Mouse (Mus musculus): Measurements from ENCODE around the gene C1qtnf12. TPM values are rescaled to one million over a fixed set of nuclear protein-coding genes. Genes with fewer than 3 reads are reported as not detected.

The C1qtnf12 gene
- 1 to 10 TPM; 6.3 to 7.8 TPM for total RNA-seq (2023)

DNA sequence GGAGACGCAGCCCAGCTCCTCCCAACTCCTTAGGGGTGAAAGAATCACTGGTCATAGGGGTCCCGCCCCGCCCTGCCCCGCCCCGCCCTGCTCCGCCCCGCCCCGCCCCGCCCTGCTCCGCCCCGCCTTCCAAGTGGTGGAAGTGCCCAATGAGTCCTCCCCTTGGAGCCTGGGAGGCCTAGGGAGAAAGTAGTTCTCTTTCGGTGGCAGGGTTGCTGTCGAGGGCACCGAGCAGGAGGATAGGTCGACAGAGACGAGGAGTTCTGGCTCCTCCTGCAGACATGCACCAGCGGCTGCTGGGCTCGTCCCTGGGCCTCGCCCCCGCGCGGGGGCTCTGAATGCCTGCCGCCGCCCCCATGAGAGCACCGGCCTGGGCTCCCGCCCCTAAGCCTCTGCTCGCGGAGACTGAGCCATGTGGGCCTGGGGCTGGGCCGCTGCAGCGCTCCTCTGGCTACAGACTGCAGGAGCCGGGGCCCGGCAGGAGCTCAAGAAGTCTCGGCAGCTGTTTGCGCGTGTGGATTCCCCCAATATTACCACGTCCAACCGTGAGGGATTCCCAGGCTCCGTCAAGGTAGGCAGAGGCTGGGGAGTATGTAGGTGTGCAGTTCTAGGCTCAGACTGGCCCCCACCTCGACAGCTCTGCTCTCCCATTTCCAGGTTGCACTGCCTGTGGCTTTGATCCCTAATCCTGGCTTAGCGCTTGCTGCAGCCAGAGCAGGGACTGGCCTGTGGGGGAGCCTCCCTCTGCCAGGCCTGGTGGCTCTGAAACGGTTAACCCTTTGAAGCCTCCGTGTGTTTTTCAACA is at the start of gene C1qtnf12:
Gene C1qtnf12, plus strand, starts transcription at position 152 of the 805 bp plus-strand sequence.

DNA sequence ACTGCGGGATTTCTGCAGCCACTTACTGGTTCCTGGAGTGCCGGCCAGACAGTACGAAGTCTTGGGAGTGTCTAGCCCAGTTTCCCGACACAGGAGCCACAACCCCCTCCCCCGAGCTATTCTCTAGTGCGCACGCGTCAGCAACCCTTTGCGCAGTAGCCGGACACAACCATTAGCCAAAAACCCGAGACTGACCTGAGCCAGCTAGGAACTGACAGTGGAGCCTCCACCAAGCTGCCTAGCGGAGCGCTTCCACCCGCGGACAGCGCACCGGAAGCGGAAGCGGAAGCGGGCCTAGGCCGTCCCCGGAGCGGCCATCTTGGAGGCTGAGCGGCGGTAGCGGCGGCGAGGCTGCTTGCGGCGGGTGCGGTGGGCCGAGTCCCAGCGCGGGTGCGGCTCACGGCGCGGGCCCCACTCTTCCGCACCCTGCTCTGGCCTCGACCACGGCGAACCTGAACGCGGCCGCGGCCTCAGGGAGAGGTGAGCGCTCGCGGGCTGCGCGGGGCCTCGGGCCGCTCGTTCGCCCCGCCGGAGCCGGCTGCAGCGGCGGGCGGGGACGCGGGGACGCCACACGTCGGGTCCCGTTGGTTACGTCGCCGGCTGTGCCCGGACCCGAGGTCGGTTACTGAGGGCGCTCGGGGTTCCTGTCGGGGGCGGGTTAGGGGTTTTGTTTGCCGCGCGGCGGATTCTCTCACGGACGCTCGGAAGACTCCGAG is 18.4 kb upstream of the C1qtnf12 start, which contains the start of gene Ube2j2:
Gene Ube2j2, plus strand, starts transcription at position 298 of the 716 bp plus-strand sequence.

DNA sequence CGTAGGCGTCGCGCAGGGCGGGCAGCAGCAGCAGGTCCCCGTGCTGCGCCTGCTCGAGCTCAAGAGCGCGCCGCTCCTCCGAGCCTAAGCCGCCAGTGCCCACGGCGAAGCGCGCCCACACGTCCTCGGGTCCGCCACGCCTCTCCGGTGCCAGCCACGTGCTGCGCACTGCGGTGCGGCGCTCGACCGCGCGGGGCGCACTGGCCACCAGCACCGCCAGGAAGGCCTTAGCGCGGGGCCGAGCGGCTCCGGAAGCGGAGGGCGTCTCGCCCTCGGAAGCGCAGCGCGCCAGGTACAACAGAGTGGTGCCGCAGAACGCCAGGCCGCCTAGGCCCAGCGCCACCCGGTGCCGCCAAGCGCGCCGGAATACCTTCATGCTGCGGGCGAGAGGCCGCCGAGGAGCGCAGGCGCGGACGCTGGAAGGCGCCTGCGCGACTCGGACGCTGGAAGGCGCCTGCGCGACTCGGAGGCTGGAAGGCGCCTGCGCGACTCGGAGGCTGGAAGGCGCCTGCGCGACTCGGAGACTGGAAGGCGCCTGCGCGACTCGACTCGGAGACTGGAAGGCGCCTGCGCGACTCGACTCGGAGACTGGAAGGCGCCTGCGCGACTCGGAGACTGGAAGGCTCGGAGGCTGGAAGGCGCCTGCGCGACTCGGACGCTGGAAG is 30.3 kb downstream of the C1qtnf12 start, which contains the start of the genes B3galt6 and Sdf4:
Gene B3galt6, minus strand, starts transcription at position 409 of the 665 bp plus-strand sequence.
Gene Sdf4, plus strand, starts transcription at position 632 of the 665 bp plus-strand sequence.

DNA sequence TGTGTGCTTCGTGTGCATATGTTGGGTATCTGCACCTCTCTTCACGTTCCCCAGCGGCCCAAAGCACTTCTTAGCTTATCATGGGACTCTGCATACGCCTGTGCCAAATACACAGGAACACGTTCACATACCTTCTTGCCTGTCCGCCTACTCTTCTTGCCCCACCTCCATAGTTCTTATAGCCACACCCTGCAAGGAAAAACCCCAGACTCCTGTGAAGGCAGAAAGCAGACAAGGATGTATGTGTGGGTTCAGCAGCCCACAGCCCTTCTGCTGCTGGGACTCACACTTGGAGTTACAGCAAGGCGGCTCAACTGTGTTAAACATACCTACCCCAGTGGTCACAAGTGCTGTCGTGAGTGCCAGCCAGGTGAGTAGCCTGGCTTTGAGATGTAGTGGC is 51.5 kb downstream of the C1qtnf12 start, which contains the start of gene Tnfrsf4:
Gene Tnfrsf4, plus strand, starts transcription at position 207 of the 400 bp plus-strand sequence.

Other genes starting within 250 kb of the C1qtnf12 start
- gene Tmem240, start 227.5 kb upstream of the C1qtnf12 start, total RNA-seq (2023) = 1 to 10 TPM; 1.1 to 1.4 TPM
- gene Atad3a, start 201.2 kb upstream of the C1qtnf12 start, total RNA-seq (2023) = 10 to 100 TPM; 54.6 to 56.0 TPM
- gene Vwa1, start 187.6 kb upstream of the C1qtnf12 start, total RNA-seq (2023) = not detected
- not detected for gene Tmem88b, start 176.4 kb upstream of the C1qtnf12 start, total RNA-seq (2023)
- not detected for gene Ankrd65, start 171.9 kb upstream of the C1qtnf12 start, total RNA-seq (2023)
- gene Mrpl20, start 159.4 kb upstream of the C1qtnf12 start, total RNA-seq (2023) = 10 to 100 TPM; 46.5 to 54.4 TPM
- 100 to 1,000 TPM; 225 to 247 TPM for gene Ccnl2, start 149.8 kb upstream of the C1qtnf12 start, total RNA-seq (2023)
- 10 to 100 TPM; 85.7 to 88.9 TPM for gene Aurkaip1, start 131.0 kb upstream of the C1qtnf12 start, total RNA-seq (2023)
- 1 to 10 TPM; 4.2 to 5.4 TPM for gene Mxra8, start 122.6 kb upstream of the C1qtnf12 start, total RNA-seq (2023)
- gene Dvl1, start 114.9 kb upstream of the C1qtnf12 start, total RNA-seq (2023) = 10 to 100 TPM; 75.5 to 75.8 TPM
- gene Tas1r3, start 99.0 kb upstream of the C1qtnf12 start, total RNA-seq (2023) = 1 to 10 TPM; 2.7 to 2.8 TPM
- gene Cptp, start 92.9 kb upstream of the C1qtnf12 start, total RNA-seq (2023) = 10 to 100 TPM; 11.5 to 12.6 TPM
- 10 to 100 TPM; 62.8 to 66.9 TPM for gene Ints11, start 92.8 kb upstream of the C1qtnf12 start, total RNA-seq (2023)
- gene Pusl1, start 70.5 kb upstream of the C1qtnf12 start, total RNA-seq (2023) = 10 to 100 TPM; 35.4 to 47.7 TPM
- gene Acap3, start 70.5 kb upstream of the C1qtnf12 start, total RNA-seq (2023) = 10 to 100 TPM; 58.7 to 66.4 TPM
- 100 to 1,000 TPM; 121 to 130 TPM for gene Ube2j2, start 18.5 kb upstream of the C1qtnf12 start, total RNA-seq (2023)
- gene B3galt6, start 30.3 kb downstream of the C1qtnf12 start, total RNA-seq (2023) = 1 to 10 TPM; 3.8 to 4.4 TPM
- 100 to 1,000 TPM; 204 to 233 TPM for gene Sdf4, start 30.6 kb downstream of the C1qtnf12 start, total RNA-seq (2023)
- 10 to 100 TPM; 25.0 to 30.6 TPM for gene Tnfrsf4, start 51.5 kb downstream of the C1qtnf12 start, total RNA-seq (2023)
- 10 to 100 TPM; 45.0 to 65.5 TPM for gene Tnfrsf18, start 63.8 kb downstream of the C1qtnf12 start, total RNA-seq (2023)
- not detected for gene Ttll10, start 97.1 kb downstream of the C1qtnf12 start, total RNA-seq (2023)
- 10 to 100 TPM; 41.6 to 44.0 TPM for gene 9430015G10Rik, start 147.7 kb downstream of the C1qtnf12 start, total RNA-seq (2023)
- gene Rnf223, start 168.2 kb downstream of the C1qtnf12 start, total RNA-seq (2023) = 1 to 10 TPM; 1.5 TPM
- 1 to 10 TPM; 6.5 to 7.6 TPM for gene Agrn, start 235.2 kb downstream of the C1qtnf12 start, total RNA-seq (2023)
- 10 to 100 TPM; 11.6 to 19.5 TPM for gene Isg15, start 238.5 kb downstream of the C1qtnf12 start, total RNA-seq (2023)
- 1 to 10 TPM; 7.8 to 9.5 TPM for gene AW011738, start 241.0 kb downstream of the C1qtnf12 start, total RNA-seq (2023)

Data from T-cell, adult 66 days (primary cell).